Mouse (Mus musculus) urinary bladder, adult 2 months (tissue): ENCODE results near the gene Gm20388. TPM values are rescaled to one million over a fixed set of nuclear protein-coding genes. Genes with fewer than 3 reads are reported as not detected.

Experiments
- DNase-seq: peaks from one replicate; pipeline ENCODE4 v3.0.0; 2022; ENCODE audit warnings: low spot score
- polyA plus RNA-seq: library from polyadenylated mRNA; depleted of rRNA; stranded (reverse); fragments of >200 nt; gene quantifications from 2 replicates; pipeline ENCODE4 v1.2.3, GENCODE M21; 2012

Gm20388 gene
- polyA plus RNA-seq, 1 experiment: 50.2 TPM

GRCm38 (mm10) chr8:121116591-121117185, 1206.0 kb downstream of the Gm20388 start:
- no peak for DNase-seq

GRCm38 (mm10) chr8:121117186-121117651, 1206.6 kb downstream of the Gm20388 start:
- no peak for DNase-seq

DNA sequence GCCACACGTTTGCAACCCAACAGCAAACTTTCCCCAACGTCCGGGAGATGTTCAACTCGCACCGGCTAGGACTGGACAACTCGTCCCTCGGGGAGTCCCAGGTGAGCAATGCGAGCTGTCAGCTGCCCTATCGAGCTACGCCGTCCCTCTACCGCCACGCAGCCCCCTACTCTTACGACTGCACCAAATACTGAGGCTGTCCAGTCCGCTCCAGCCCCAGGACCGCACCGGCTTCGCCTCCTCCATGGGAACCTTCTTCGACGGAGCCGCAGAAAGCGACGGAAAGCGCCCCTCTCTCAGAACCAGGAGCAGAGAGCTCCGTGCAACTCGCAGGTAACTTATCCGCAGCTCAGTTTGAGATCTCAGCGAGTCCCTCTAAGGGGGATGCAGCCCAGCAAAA, 1207.3 kb downstream of the Gm20388 start:
- DNase-seq: no peak

DNA sequence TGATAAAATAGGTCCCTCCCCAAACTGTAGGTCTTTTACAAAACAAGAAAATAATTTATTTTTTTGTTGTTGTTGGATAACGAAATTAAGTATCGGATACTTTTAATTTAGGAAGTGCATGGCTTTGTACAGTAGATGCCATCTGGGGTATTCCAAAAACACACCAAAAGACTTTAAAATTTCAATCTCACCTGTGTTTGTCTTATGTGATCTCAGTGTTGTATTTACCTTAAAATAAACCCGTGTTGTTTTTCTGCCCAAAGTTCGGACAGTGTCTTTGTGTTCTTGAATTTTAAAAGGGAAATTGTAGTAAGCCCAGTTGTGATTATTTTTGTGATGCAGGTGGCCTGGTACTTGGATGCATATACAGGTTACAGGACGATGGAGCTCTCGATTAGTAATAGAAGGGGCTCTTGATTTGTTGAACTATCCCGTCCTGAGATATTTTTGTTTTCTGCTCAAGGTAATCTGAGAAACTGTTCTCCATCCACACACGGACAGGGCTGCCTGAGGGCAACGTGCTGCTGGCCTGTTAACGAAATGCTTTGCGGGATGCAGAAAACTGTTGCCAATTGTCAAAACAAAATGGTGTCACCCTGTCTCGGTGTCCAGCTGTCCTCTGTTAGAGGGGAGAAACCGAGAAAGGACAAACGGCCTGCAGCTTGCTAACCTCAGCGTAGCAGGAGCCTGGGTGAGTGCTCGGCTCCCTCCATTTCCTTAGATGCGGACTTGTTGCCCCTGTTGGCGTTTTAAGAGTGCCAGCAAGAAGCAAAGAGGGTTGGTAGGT, 1208.2 kb downstream of the Gm20388 start:
- no peak for DNase-seq

DNA sequence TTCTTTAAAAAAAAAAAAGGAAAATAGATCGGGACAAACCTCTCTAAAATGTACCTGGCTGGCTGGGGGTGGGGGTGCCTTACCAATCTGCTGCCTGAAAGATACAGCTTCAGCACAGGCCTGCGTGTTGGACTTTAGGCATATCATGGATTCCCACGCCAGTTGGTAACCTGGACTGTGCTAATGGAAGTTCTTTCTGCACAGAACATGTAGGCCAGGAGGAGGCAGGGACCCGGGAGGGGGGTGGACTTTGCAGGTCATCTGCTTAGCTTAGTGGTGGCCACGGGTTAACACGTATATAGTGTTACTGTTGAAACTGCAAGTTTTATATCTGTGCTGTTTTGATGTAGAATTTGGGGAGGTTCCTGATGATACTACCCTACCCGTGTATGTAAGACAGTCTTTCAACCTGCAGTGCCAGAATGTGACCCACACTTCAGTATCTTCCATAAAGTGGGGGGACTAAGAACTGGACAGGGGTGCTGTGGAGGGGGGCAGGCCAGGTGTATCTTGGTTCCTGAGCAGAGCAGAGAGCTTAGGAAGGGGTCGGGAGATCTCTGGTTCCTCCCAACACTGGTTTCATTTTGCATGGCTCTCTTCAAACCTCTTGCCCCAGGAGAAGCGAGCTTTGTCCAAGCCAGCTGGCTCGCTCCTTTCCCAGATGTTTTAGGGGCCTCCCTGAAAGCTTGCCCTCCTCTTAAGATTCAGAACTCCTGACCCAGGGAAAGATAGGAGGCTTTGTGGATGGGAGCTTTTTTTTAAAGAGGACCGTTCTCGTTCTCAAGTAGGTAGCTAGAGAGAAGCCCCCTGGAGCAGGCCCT, 1209.2 kb downstream of the Gm20388 start:
- no peak for DNase-seq

- DNase-seq: no peak
Measured at GRCm38 (mm10) chr8:121120456-121121419, 1210.1 kb downstream of the Gm20388 start.

- DNase-seq: no peak
Measured at GRCm38 (mm10) chr8:121121704-121122103, 1211.1 kb downstream of the Gm20388 start.

- DNase-seq: no peak
Measured at GRCm38 (mm10) chr8:121122368-121122767, 1211.7 kb downstream of the Gm20388 start.

- DNase-seq: no peak
Measured at GRCm38 (mm10) chr8:121123113-121123512, 1212.5 kb downstream of the Gm20388 start.

DNA sequence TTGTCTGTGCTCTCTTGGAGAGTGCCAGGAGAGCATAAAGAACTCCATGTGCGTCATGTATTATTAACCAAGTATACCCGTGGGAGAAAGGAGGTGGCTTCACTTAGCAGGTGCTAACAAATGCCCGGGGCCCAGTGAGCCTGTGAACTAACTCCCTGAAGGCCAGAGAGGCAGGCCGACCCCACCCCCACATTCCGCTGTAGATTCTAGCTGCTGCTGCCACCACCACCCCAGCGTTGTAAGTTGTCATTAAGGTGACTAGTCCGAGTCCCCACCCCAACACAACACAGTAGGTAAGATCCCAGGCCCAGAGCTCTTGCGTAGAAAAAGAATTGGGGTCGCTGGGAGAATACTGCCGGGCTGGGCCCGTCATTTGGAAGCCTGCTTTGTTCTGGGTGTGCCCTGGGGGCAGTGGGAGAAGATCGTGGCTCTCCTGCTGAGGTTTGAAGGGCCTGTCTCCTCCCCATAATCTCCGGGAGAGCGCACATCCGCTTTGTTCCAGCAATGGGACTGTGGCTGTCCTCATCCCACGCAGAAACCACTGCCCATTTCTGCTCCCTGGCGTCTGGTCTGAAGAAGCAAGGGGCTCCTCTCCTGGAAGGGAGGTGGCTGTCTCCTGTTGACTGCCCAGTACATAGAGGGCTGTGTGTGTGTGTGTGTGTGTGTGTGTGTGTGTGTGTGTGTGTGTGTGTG, 1214.1 kb downstream of the Gm20388 start:
- DNase-seq: no peak

DNA sequence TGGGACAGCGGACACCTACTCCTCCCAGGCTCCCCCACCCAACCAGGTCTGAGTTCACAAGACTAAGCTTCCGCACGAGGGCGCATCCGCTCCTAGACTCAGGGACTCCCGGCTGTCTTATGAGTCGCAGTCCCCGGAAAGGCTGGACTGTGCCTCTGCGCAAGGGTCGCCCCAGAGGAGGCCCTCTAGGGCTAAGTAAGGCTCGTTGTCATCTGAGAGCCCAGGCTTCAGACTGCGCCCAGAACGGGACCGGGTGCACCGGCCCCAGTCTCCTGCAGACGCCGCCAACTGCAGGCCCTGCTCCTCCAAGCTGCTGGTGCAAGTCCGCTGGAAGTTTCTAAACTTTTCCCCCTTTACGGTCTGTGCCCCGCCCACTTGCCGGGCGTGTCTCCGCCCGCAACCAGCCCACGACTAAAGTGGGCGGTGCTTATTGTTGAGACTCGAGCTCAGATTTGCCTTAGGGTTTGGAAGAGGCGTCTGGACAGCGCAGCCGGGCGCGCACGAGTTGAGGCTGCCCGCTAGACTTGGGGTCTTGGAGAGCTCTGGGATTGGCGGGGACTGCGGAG, 1214.8 kb downstream of the Gm20388 start:
- peak; percentile 51 for DNase-seq

DNA sequence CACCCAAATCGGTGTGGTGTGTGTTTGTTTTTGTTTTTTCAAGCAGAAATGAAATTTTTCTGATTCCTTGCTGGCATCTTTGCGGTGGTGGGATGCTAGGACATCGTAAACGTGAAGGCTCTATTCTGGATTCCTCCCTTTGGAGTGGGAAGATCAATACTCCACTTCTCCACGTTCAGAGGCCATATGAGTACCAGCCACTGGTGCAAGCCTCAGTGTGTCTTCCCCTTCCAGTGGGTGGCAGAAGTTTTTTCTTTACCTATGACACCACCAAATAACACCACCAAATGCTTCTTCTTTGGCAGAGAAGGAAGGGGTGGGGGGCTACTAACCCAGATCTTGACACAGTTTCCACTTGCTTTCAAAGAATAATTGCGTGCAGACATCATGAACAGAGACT, 1215.5 kb downstream of the Gm20388 start:
- DNase-seq: no peak

GRCm38 (mm10) chr8:121126694-121127093, 1216.1 kb downstream of the Gm20388 start:
- DNase-seq: no peak

GRCm38 (mm10) chr8:121127291-121127701, 1216.7 kb downstream of the Gm20388 start:
- DNase-seq: no peak

DNA sequence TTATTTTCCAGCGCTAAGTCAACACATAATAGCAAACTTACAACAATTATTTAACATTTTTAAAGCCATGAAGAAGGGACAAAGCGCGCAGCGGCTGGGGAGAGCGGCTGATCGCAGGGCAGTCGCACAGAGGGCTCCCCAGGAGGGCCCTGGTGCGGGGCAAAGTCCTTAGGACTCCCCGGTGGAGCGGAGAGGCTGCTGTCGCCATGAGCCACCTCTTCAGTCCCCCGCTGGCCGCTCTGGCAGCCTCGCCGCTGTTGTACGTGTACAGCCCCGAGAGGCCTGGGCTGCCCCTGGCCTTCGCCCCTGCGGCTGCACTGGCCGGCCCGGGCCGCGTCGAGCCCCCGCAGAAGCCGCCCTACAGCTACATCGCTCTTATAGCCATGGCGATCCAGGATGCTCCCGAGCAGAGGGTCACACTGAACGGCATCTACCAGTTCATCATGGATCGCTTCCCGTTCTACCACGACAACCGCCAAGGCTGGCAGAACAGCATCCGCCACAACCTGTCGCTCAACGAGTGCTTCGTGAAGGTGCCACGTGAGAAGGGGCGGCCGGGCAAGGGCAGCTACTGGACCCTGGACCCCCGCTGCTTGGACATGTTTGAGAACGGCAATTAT, 1217.2 kb downstream of the Gm20388 start, which contains the start of gene Foxl1:
TSS of gene Foxl1 (plus strand) at position 185 of the 620 bp plus-strand sequence.
- no peak for DNase-seq

DNA sequence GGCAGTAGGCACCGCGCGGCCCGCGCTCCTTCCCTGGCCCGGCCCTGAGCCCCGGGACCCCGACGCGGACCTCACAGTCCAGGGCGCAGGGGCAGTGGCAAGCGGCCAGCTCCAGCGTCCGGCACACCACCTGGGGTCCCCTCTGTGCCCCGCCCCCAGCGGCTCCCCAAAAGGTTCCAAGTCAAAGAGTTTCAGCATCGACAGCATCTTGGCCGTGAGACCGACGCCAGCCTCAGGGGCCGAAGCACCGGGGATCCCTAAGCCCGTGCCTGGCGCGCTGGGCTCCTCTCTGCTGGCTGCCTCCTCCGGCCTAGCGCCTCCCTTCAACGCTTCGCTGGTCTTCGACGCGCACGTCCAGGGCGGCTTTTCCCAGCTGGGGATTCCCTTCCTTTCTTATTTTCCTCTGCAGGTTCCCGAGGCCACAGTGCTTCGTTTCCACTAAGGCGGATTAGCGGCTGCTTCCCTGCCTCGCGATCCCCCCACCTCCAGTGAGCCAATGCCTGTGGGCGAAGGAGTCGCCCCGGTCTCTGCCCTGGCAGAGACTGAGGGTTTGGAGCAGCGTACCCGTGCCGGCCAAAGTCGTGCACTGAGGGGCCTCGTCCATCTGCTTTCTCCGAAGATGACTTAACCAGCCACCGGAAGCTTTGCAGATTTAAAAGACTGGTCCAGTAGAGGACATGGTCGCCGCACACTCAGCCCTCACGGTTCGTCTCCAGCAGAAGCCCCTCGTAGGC, 1218.1 kb downstream of the Gm20388 start:
- no peak for DNase-seq

GRCm38 (mm10) chr8:121129265-121129940, 1218.8 kb downstream of the Gm20388 start:
- DNase-seq: no peak

- no peak for DNase-seq
Measured at GRCm38 (mm10) chr8:121130522-121130921, 1219.9 kb downstream of the Gm20388 start.
